21 mouse cellular contexts compared by ENCODE assay signal in the genomic region with DNA sequence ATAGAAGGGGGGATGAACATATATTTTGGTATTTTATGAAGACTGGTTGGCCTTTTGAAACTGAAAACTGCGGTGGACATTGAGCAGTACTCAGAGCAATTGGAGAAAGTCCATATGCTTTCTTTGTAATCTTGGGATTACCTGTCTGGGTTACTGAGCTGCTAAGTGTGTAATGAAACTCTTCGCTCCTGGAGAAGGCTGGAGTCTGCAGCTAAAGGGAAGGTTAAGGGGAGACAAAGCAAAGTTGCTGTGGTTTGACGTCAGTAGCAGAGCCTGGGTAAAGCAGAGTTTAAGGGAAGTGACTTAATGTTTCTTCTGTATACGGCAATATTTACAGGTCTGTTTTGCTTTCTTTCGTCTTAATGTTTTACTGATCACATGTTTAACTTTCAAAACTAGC.
DNase-seq lines count a peak whose midpoint lies in the region; ATAC-seq and TF ChIP-seq lines count a peak whose summit lies in the region.
"Had no signal": no experiment of that assay in that cellular context is flagged by ENCODE, and none has a peak within 500 bp of the region (broad histone marks: within the 10 kb centered on the region; RNA-seq: fewer than 3 reads in every experiment).

No protein-coding gene starts in this region.

- TF ChIP-seq CTCF in CH12.LX (conservative IDR thresholded peaks at IDR 0.05 in 1 of 2, IDR thresholded peaks at IDR 0.05 in 1 of 2; ENCODE audit: low read depth in 2 of 2, low read length in 2 of 2) = no peak

- no peak for TF ChIP-seq RAD21 in CH12.LX (IDR thresholded peaks at IDR 0.05; ENCODE audit: low read depth, low read length)

- no peak for TF ChIP-seq POLR2A in CH12.LX (IDR thresholded peaks at IDR 0.05; ENCODE audit: low read depth, low read length)

- dilution Hi-C loops in CH12.LX (cut with MboI; ENCODE audit: extremely low pct_ligation_motif_present, extremely low pct_unique_long_range_greater_than_20kb, low sequenced_read_pairs) = no loop called here

- TF ChIP-seq EP300 in CH12.LX (IDR thresholded peaks at IDR 0.05; ENCODE audit: low read length) = no peak

- in situ Hi-C loops in CH12.LX (cut with MboI; ENCODE audit: low pct_ligation_motif_present, low pct_unique_long_range_greater_than_20kb, low sequenced_read_pairs) = no loop called here

- H3K27me3 ChIP-seq in forebrain, embryonic 10.5 days (ENCODE audit: poor library complexity, severe bottlenecking) = peaks cover 59% of the 10 kb centered on the region
- peaks cover 3% of the 10 kb centered on the region; the same call in 1 of the 2 replicates for H3K27me3 ChIP-seq in forebrain, embryonic 12.5 days
- H3K27me3 ChIP-seq in kidney, embryonic 15.5 days = no peaks in the 10 kb centered on the region
- H3K27me3 ChIP-seq in CH12.LX (replicated peaks) = no peaks in the 10 kb centered on the region
- H3K27me3 ChIP-seq in limb, embryonic 12.5 days = no peaks in the 10 kb centered on the region
- H3K27me3 ChIP-seq: liver, embryonic 12.5 days; megakaryocyte, embryonic 14.5 days; stomach, embryonic 15.5 days had no signal

- no peak overlapping the region for H3K9ac ChIP-seq in forebrain, embryonic 12.5 days
- H3K9ac ChIP-seq in kidney, embryonic 15.5 days = no peak overlapping the region
- H3K9ac ChIP-seq in CH12.LX (ENCODE audit: insufficient read depth, low read depth) = no peak overlapping the region
- no peak overlapping the region for H3K9ac ChIP-seq in limb, embryonic 12.5 days (replicated peaks)
- H3K9ac ChIP-seq: liver, embryonic 12.5 days; stomach, embryonic 15.5 days had no signal

- peak overlapping the region; percentile 52 for H3K27ac ChIP-seq in forebrain, embryonic 10.5 days
- H3K27ac ChIP-seq in forebrain, embryonic 12.5 days = no peak overlapping the region
- peak overlapping the region; percentile 83 for H3K27ac ChIP-seq in kidney, embryonic 15.5 days
- no peak overlapping the region for H3K27ac ChIP-seq in CH12.LX (ENCODE audit: insufficient read depth, low read depth)
- H3K27ac ChIP-seq in limb, embryonic 12.5 days = peak overlapping the region; percentile 72
- H3K27ac ChIP-seq: hindbrain, postnatal 0 days; liver, embryonic 12.5 days; stomach, embryonic 15.5 days had no signal

- WGBS in forebrain, embryonic 10.5 days = 69% methylated on average over 5 of the region's 5 CpGs
- 65% methylated on average over 5 of the region's 5 CpGs for WGBS in forebrain, embryonic 12.5 days
- 32% methylated on average over 5 of the region's 5 CpGs for WGBS in kidney, embryonic 15.5 days
- 59% methylated on average over 5 of the region's 5 CpGs for WGBS in limb, embryonic 12.5 days

- ATAC-seq in forebrain, embryonic 12.5 days (ENCODE audit: low FRiP score) = no peak
- ATAC-seq in kidney, embryonic 15.5 days (replicated peaks; ENCODE audit: low FRiP score) = peak; percentile 7; the same call in 1 of the 2 replicates
- ATAC-seq in limb, embryonic 12.5 days (ENCODE audit: insufficient number of reproducible peaks, insufficient read depth, low FRiP score, low TSS enrichment, low read depth) = no peak
- ATAC-seq in erythroblast, adult 5-6 weeks (replicated peaks; ENCODE audit: low FRiP score, poor library complexity, severe bottlenecking) = no peak
- ATAC-seq: forebrain, embryonic 16.5 days; hindbrain, postnatal 0 days; intestine, postnatal 0 days; liver, embryonic 12.5 days had no signal

- H3K9me3 ChIP-seq in forebrain, embryonic 10.5 days = no peaks in the 10 kb centered on the region
- no peaks in the 10 kb centered on the region for H3K9me3 ChIP-seq in forebrain, embryonic 12.5 days
- H3K9me3 ChIP-seq in kidney, embryonic 15.5 days (replicated peaks) = no peaks in the 10 kb centered on the region
- no peaks in the 10 kb centered on the region for H3K9me3 ChIP-seq in CH12.LX (replicated peaks; ENCODE audit: low read length)
- no peaks in the 10 kb centered on the region for H3K9me3 ChIP-seq in limb, embryonic 12.5 days
- H3K9me3 ChIP-seq: liver, embryonic 12.5 days; stomach, embryonic 15.5 days had no signal

- H3K36me3 ChIP-seq in forebrain, embryonic 10.5 days (replicated peaks) = no peaks in the 10 kb centered on the region
- H3K36me3 ChIP-seq in forebrain, embryonic 12.5 days (replicated peaks) = no peaks in the 10 kb centered on the region
- H3K36me3 ChIP-seq in kidney, embryonic 15.5 days = no peaks in the 10 kb centered on the region
- no peaks in the 10 kb centered on the region for H3K36me3 ChIP-seq in CH12.LX (replicated peaks in 1 of 2; ENCODE audit: control insufficient read depth in 1 of 2, insufficient read depth in 1 of 2, low read length in 1 of 2)
- H3K36me3 ChIP-seq in limb, embryonic 12.5 days = no peaks in the 10 kb centered on the region
- H3K36me3 ChIP-seq: liver, embryonic 12.5 days; stomach, embryonic 15.5 days had no signal

- peaks cover 38% of the 10 kb centered on the region for H3K4me1 ChIP-seq in forebrain, embryonic 10.5 days
- peaks cover 9% of the 10 kb centered on the region; the same call in 1 of the 2 replicates for H3K4me1 ChIP-seq in forebrain, embryonic 12.5 days
- peaks cover 20% of the 10 kb centered on the region for H3K4me1 ChIP-seq in kidney, embryonic 15.5 days
- peaks cover 0 to 2% of the 10 kb centered on the region in 2 experiments; a peak in 1 of 4 replicates for H3K4me1 ChIP-seq in CH12.LX (ENCODE audit: control insufficient read depth in 1 of 2, insufficient read depth in 2 of 2)
- H3K4me1 ChIP-seq in limb, embryonic 12.5 days (replicated peaks) = peaks cover 5% of the 10 kb centered on the region
- H3K4me1 ChIP-seq: liver, embryonic 12.5 days; megakaryocyte, embryonic 14.5 days; stomach, embryonic 15.5 days had no signal

- H3K79me2 ChIP-seq in CH12.LX (replicated peaks; ENCODE audit: control insufficient read depth, extremely low read depth, insufficient read depth, poor library complexity, severe bottlenecking) = no peaks in the 10 kb centered on the region

- no peak overlapping the region for H3K4me2 ChIP-seq in forebrain, embryonic 12.5 days
- H3K4me2 ChIP-seq in kidney, embryonic 15.5 days = peak overlapping the region; percentile 46
- H3K4me2 ChIP-seq in CH12.LX (ENCODE audit: insufficient read depth, low read depth, poor library complexity, severe bottlenecking) = peak overlapping the region; percentile 85
- peak overlapping the region; percentile 30 for H3K4me2 ChIP-seq in limb, embryonic 12.5 days
- H3K4me2 ChIP-seq: liver, embryonic 12.5 days; stomach, embryonic 15.5 days had no signal

- H3K4me3 ChIP-seq in forebrain, embryonic 10.5 days = peak overlapping the region; percentile 13; the same call in 1 of the 2 replicates
- no peak overlapping the region for H3K4me3 ChIP-seq in forebrain, embryonic 12.5 days (replicated peaks)
- peak overlapping the region; percentile 18 for H3K4me3 ChIP-seq in kidney, embryonic 15.5 days (replicated peaks)
- peak overlapping the region in 1 of 3 experiments; percentile 43 for H3K4me3 ChIP-seq in CH12.LX (replicated peaks in 1 of 3; ENCODE audit: low read depth in 2 of 3, low read length in 2 of 3, poor library complexity in 1 of 3)
- peak overlapping the region; percentile 14 for H3K4me3 ChIP-seq in limb, embryonic 12.5 days (replicated peaks)
- H3K4me3 ChIP-seq: liver, embryonic 12.5 days; megakaryocyte, embryonic 14.5 days; stomach, embryonic 15.5 days had no signal

- no peak for DNase-seq in forebrain, embryonic 10.5 days (ENCODE audit: extremely low spot score, low spot score)
- no peak for DNase-seq in kidney, adult 8-10 months
- no peak for DNase-seq in CH12.LX (ENCODE audit: extremely low read depth)
- no peak for DNase-seq in embryo, embryonic 9.5 days (ENCODE audit: extremely low spot score)
- DNase-seq: adrenal gland, postnatal 25 days; cerebellum, adult 11 months; heart, postnatal 10 days; layer of hippocampus, postnatal 36 days; lung, adult 2 months; midbrain, embryonic 14.5 days; thymus, postnatal 14 days had no signal

TF ChIP-seq in CH12.LX, 34 proteins besides CTCF, POLR2A, EP300 and RAD21:
- TF ChIP-seq MAX (IDR thresholded peaks at IDR 0.05; ENCODE audit: low read length) (no peak), POLR2AphosphoS2 (IDR thresholded peaks at IDR 0.05; ENCODE audit: low read depth, low read length) (no peak), JUND (conservative IDR thresholded peaks at IDR 0.05; ENCODE audit: low read depth, low read length) (no peak), GABPA (IDR thresholded peaks at IDR 0.05; ENCODE audit: insufficient replicate concordance, low read depth, low read length) (no peak), TCF12 (IDR thresholded peaks at IDR 0.05; ENCODE audit: low read depth, low read length) (no peak), CHD2 (IDR thresholded peaks at IDR 0.05; ENCODE audit: low read length) (no peak), BHLHE40 (IDR thresholded peaks at IDR 0.05; ENCODE audit: low read depth, low read length) (no peak), ZNF384 (IDR thresholded peaks at IDR 0.05; ENCODE audit: low read depth, low read length) (no peak), SIN3A (IDR thresholded peaks at IDR 0.05; ENCODE audit: low read length) (no peak), MYC (IDR thresholded peaks at IDR 0.05; ENCODE audit: low read depth, low read length) (no peak), USF1 (IDR thresholded peaks at IDR 0.05; ENCODE audit: low read depth, low read length) (no peak), MAZ (IDR thresholded peaks at IDR 0.05; ENCODE audit: low read depth, low read length) (no peak), SMC3 (IDR thresholded peaks at IDR 0.05; ENCODE audit: low read depth, low read length) (no peak)

Comparison
In these comparisons a context has a peak if more than half of its experiments do, and no peak if none do; other contexts are left out.
1. H3K27ac ChIP-seq: peak in forebrain, embryonic 10.5 days (single experiment), kidney, embryonic 15.5 days (single experiment) and limb, embryonic 12.5 days (single experiment); none in forebrain, embryonic 12.5 days (single experiment) and CH12.LX (single experiment).